Mouse (Mus musculus) ES-Bruce4 (cell line): Measurements from ENCODE around the gene Slit1. TPM values are rescaled to one million over a fixed set of nuclear protein-coding genes. Genes with fewer than 3 reads are reported as not detected.

Experiments
- H3K27ac ChIP-seq: 2 replicates; pipeline ENCODE4 v1.5.1; 2012; ENCODE audit warnings: low read length, inconsistent platforms; ENCODE audit not compliant: insufficient read depth
- H3K27me3 ChIP-seq: 2 replicates; pipeline ENCODE4 v1.6.1; 2012; ENCODE audit warnings: mild to moderate bottlenecking, low read length, inconsistent platforms; ENCODE audit not compliant: control insufficient read depth, poor library complexity, insufficient read depth, severe bottlenecking
- H3K36me3 ChIP-seq: 2 replicates; pipeline ENCODE4 v1.6.1; 2012; ENCODE audit warnings: inconsistent platforms, mild to moderate bottlenecking, low read length, moderate library complexity; ENCODE audit not compliant: control insufficient read depth, poor library complexity, insufficient read depth, severe bottlenecking
- H3K4me1 ChIP-seq: one replicate; pipeline ENCODE4 v1.8.1; 2011; ENCODE audit warnings: low read length; ENCODE audit not compliant: control insufficient read depth, insufficient read depth
- H3K4me3 ChIP-seq: 2 replicates; pipeline ENCODE4 v1.5.1; 2011; ENCODE audit warnings: low read depth, mild to moderate bottlenecking, low read length
- H3K9ac ChIP-seq: 2 replicates; pipeline ENCODE4 v1.6.1; 2012; ENCODE audit warnings: low read depth, mild to moderate bottlenecking, inconsistent platforms; ENCODE audit not compliant: poor library complexity, severe bottlenecking
- H3K9me3 ChIP-seq: replicated peaks from 2 replicates; pipeline ENCODE4 v1.6.1; 2012; ENCODE audit warnings: mild to moderate bottlenecking, low read length, inconsistent platforms; ENCODE audit not compliant: control insufficient read depth, poor library complexity, insufficient read depth, severe bottlenecking
- CTCF ChIP-seq: IDR thresholded peaks from one replicate; pipeline ENCODE4 v1.8.1; 2011; ENCODE audit warnings: low read depth, low read length
- EP300 ChIP-seq: IDR thresholded peaks from 2 replicates; pipeline ENCODE4 v1.6.1; 2011; ENCODE audit warnings: low read depth, low read length; ENCODE audit not compliant: insufficient read depth
- POLR2A ChIP-seq: IDR thresholded peaks from one replicate; pipeline ENCODE4 v1.8.1; 2011; ENCODE audit warnings: low read length; ENCODE audit not compliant: insufficient read depth
- polyA plus RNA-seq: library from polyadenylated mRNA; stranded (reverse); fragments of >200 nt; gene quantifications from 2 replicates; pipeline ENCODE4 v1.2.4, GENCODE M21; 2011; ENCODE audit warnings: low read depth; ENCODE audit not compliant: missing spikeins, insufficient read depth, insufficient read length

Slit1 gene
- polyA plus RNA-seq, 1 experiment, result 1.2 TPM

DNA sequence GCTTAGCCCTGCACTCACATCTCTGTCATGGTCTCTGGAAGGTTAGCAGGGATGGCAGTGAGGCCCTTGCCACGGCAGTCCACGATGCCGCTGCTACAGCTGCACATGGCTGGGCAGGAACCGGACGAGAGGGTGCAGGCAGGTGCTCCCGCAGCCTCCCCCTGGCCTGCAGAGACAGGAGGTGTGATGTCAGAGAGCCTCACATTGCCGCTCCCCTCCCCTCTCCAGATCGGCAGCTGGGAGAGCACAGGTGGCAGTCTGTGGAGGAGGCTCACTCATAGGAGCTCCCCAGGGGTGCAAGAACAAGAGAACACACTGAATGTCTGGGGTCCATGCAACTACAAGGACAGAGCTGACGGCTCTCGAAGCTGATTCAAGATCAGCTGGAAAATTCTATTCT, 94.1 kb downstream of the Slit1 start:
- H3K27me3 ChIP-seq, result no peaks in the 10 kb centered on the region
- H3K4me3 ChIP-seq, result no peak overlapping the region
- no peak for TF ChIP-seq EP300
- TF ChIP-seq CTCF, result no peak
- no peak for TF ChIP-seq POLR2A
- H3K9me3 ChIP-seq, result no peaks in the 10 kb centered on the region
- peaks cover 2% of the 10 kb centered on the region for H3K4me1 ChIP-seq
- H3K9ac ChIP-seq, result no peak overlapping the region
- H3K27ac ChIP-seq, result no peak overlapping the region
- H3K36me3 ChIP-seq, result no peaks in the 10 kb centered on the region

DNA sequence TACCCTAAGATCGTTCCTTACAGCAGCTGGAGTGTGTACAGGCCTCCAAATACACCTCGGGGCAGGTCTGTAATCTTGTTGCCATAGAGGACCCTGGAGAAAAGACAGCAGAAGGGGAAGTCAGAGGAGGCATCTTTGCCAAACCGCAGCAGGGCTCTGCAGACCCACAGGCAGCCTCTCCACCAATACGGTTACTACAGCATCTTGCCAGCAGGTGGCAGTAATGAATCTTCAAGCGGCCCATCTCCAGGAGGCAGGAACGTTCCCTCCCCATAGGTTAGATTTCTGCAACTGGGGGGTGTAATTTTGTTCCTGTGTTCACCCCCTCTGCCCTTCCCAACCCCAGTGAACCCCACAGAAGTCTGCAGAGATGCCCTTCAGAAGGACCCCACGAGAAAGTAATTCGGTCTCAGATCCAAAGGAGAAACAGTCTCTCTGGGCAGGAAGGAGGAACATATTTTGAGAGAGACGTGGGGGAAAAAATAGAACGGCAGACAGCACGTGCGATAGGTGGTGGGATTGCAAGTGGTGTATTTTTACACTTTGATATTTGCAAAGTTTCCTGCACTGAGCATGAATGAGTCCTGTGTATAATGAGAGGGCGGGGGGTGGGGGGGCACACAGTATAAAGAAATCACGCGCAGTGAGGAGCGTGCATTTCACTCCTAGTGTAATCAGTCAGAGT, 96.4 kb downstream of the Slit1 start:
- H3K9ac ChIP-seq, result no peak overlapping the region
- H3K36me3 ChIP-seq, result no peaks in the 10 kb centered on the region
- TF ChIP-seq POLR2A (no peak), CTCF (peak; percentile 84)
- H3K27me3 ChIP-seq, result no peaks in the 10 kb centered on the region
- H3K9me3 ChIP-seq, result no peaks in the 10 kb centered on the region
- no peak overlapping the region for H3K27ac ChIP-seq
- H3K4me1 ChIP-seq, result peaks cover 2% of the 10 kb centered on the region
- no peak overlapping the region for H3K4me3 ChIP-seq

DNA sequence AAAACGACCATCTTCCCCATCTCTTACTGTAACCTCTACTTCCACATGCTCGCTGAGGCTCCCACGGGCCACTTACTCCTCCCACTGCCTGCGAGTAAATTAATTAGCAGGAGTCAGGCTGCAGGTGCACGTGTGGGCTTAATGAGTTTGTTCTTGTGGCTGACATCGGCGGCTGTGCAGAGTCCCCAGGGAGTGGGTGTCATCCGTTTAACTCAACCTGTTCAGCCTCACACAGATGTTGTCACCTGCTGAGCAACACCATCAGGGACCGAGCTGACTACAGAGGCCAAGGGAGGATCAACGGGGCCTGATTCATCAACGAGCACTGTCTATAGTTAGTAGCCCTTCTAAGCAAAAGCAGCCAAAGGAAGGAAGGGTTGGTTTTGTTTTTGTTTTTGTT, 100.5 kb downstream of the Slit1 start:
- no peak overlapping the region for H3K4me3 ChIP-seq
- TF ChIP-seq POLR2A, result no peak
- no peak for TF ChIP-seq CTCF
- no peak for TF ChIP-seq EP300
- no peaks in the 10 kb centered on the region for H3K36me3 ChIP-seq
- H3K9ac ChIP-seq, result no peak overlapping the region
- no peak overlapping the region for H3K27ac ChIP-seq
- H3K9me3 ChIP-seq, result no peaks in the 10 kb centered on the region
- no peaks in the 10 kb centered on the region for H3K4me1 ChIP-seq
- H3K27me3 ChIP-seq, result no peaks in the 10 kb centered on the region

DNA sequence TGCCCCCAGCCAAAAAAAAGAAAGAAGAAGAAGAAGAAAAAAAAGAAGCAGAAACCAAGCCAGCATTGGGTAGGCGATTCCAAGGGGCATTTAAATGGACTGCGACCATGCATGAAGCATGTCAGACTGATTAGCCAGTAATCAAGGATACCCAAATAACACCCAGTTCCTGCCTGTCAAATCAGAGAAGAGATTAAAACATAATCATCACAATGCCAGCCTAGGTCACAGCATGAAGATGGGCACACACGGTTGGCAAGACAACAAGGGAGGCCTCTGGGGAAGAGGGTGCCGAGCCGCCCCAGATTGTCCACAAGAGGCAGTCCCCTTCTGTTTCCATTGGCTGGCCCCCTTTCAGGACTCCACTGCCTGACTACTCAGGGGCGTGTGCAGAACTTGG, 108.5 kb downstream of the Slit1 start:
- Histone ChIP-seq H3K9me3 (no peaks in the 10 kb centered on the region), H3K4me3 (no peak overlapping the region), H3K36me3 (no peaks in the 10 kb centered on the region), H3K27ac (no peak overlapping the region), H3K4me1 (no peaks in the 10 kb centered on the region), H3K27me3 (no peaks in the 10 kb centered on the region), H3K9ac (no peak overlapping the region)
- no peak for TF ChIP-seq EP300
- no peak for TF ChIP-seq POLR2A
- TF ChIP-seq CTCF, result no peak

DNA sequence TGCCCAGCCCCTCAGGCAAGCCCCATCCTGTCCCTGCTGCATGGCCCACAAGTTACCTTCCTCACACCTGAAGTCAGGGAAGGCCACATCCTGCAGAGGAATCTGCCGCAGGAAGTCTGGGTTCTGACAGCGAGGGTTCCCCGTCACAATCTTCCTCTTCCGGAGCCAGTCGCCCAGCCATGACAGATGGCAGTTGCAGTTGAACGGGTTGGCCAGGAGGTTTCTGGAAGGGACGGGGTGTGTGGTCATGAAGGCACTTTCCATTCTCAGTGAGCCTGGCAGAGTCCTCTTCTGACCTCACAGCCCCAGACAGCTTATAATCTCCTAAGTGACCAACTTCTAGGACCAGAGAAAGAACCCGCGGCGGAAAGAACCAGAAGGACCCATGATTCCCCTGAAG, 109.4 kb downstream of the Slit1 start:
- Histone ChIP-seq H3K27ac (no peak overlapping the region), H3K4me1 (no peaks in the 10 kb centered on the region), H3K36me3 (no peaks in the 10 kb centered on the region), H3K27me3 (no peaks in the 10 kb centered on the region), H3K4me3 (no peak overlapping the region), H3K9me3 (no peaks in the 10 kb centered on the region), H3K9ac (no peak overlapping the region)
- TF ChIP-seq CTCF, result no peak
- TF ChIP-seq EP300, result no peak

DNA sequence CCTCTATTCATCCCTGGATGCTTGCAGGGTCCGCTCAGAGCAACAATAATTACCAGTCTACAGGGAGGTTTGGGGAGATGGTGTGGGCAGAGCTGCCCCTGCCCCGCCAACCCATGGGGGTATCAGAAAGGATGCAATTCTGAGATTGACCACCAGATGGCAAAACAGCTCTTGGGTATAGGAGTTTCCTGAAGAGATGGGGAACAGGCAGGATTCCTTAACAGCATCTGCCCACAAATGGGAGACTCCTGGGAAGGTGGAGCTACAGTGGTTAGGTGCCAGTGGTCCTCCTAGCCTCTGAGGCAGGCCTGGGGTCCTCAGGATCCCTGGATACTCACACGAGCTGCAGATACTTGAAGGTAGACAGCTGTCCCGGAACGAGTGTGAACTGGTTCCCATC, 113.9 kb downstream of the Slit1 start:
- no peaks in the 10 kb centered on the region for H3K36me3 ChIP-seq
- H3K9ac ChIP-seq, result no peak overlapping the region
- TF ChIP-seq CTCF (peak; percentile 49), EP300 (no peak)
- no peaks in the 10 kb centered on the region for H3K4me1 ChIP-seq
- no peaks in the 10 kb centered on the region for H3K9me3 ChIP-seq
- no peaks in the 10 kb centered on the region for H3K27me3 ChIP-seq
- no peak overlapping the region for H3K27ac ChIP-seq
- H3K4me3 ChIP-seq, result no peak overlapping the region
